Mouse (Mus musculus): ENCODE results near the gene Mrm2. TPM values are rescaled to one million over a fixed set of nuclear protein-coding genes. Genes with fewer than 3 reads are reported as not detected.

The Mrm2 gene
- total and polyA plus RNA-seq, 2 experiments from 2014 or later, result 14.5 to 15.0 TPM

DNA sequence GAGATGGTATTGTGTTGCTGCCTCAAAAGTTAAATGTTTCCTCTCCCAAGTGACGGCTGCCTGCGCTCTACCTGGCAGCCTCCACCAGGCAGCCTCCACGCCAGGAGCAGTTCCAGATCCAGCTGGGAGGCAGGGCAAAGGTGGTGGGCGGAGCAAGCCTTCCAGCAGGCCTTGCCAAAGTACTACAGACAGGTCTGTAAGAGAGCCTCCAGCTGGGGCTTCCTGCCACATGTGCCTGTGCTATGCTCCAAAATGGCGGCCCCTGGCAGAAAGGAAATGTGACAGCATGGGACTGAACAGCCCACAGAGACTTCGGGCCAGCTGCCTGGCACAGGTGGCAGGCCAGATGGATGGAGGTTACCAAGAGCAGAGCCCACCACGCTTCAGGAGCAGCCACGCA lies 49.3 kb downstream of the Mrm2 start:
- no peak overlapping the region for H3K27ac ChIP-seq
- WGBS, result 62% methylated on average over 8 of the region's 8 CpGs
- H3K4me2 ChIP-seq (ENCODE audit: low read depth, low read length), result 0 out of 2 replicates have a peak overlapping the region, but pooled peaks have one; percentile 5
- ATAC-seq (peak; percentile 84), DNase-seq (ENCODE audit: low spot score) (peak; percentile 78)
- H3K4me1 ChIP-seq (ENCODE audit: insufficient read depth, low read length), result no peaks in the 10 kb centered on the region
- no peak for TF ChIP-seq CTCF (IDR thresholded peaks at IDR 0.05; ENCODE audit: low read depth)
- no peaks in the 10 kb centered on the region; the same call in 1 of the 2 replicates for H3K36me3 ChIP-seq (ENCODE audit: insufficient read depth, low read length)
- H3K9ac ChIP-seq (replicated peaks; ENCODE audit: low read length), result no peak overlapping the region
- no peak overlapping the region for H3K4me3 ChIP-seq (ENCODE audit: low read length)
- H3K27me3 ChIP-seq (ENCODE audit: insufficient read depth, low read length), result no peaks in the 10 kb centered on the region
- no peaks in the 10 kb centered on the region for H3K9me3 ChIP-seq (ENCODE audit: low read length)

DNA sequence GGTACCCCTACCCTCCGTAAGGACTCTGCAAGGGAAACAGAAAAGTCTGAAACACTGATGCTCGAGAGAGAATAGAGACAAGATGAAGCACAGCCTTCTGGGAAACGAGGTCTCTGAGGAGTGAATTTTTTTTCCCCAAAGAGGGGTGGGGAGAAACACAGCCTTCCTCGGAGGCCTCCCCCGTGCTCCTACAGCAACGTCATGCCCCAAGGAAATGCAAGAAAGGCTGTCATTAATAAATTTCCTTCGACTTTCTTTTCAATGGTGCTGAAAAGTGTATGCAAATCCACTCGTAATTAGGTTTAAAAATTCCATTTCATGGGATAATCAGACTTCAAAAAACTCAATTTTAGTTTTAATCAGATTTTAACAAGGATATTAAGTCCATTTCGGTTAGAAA lies 51.5 kb downstream of the Mrm2 start:
- Histone ChIP-seq H3K27me3 (ENCODE audit: insufficient read depth, low read length) (no peaks in the 10 kb centered on the region), H3K36me3 (ENCODE audit: insufficient read depth, low read length) (no peaks in the 10 kb centered on the region; the same call in 1 of the 2 replicates), H3K4me1 (ENCODE audit: insufficient read depth, low read length) (no peaks in the 10 kb centered on the region), H3K9me3 (ENCODE audit: low read length) (no peaks in the 10 kb centered on the region), H3K4me3 (ENCODE audit: low read length) (no peak overlapping the region), H3K27ac (no peak overlapping the region), H3K9ac (replicated peaks; ENCODE audit: low read length) (no peak overlapping the region), H3K4me2 (ENCODE audit: low read depth, low read length) (no peak overlapping the region)
- DNase-seq (ENCODE audit: low spot score), result no peak
- WGBS, result 59% methylated on average over 9 of the region's 9 CpGs
- ATAC-seq, result no peak
- TF ChIP-seq CTCF (IDR thresholded peaks at IDR 0.05; ENCODE audit: low read depth), result no peak

Other genes with a start within 250 kb of the Mrm2 start
- 18.6 and 29.1 TPM in 2 replicates for gene Mad1l1, start 10.3 kb downstream of the Mrm2 start, total RNA-seq (2014; rRNA removed)
- 27.2 and 30.9 TPM in 2 replicates for gene Mad1l1, start 10.3 kb downstream of the Mrm2 start, polyA plus RNA-seq (2015; fragmentation: Nextera tagmentation; extraction: Ambion mirVana)
- gene Nudt1, start 10.2 kb downstream of the Mrm2 start, total RNA-seq (2014; rRNA removed), result 7.5 and 8.7 TPM in 2 replicates
- 19.7 and 21.4 TPM in 2 replicates for gene Nudt1, start 10.2 kb downstream of the Mrm2 start, polyA plus RNA-seq (2015; fragmentation: Nextera tagmentation; extraction: Ambion mirVana)
- gene Snx8, start 57.4 kb upstream of the Mrm2 start, total RNA-seq (2014; rRNA removed), result 68.0 and 79.6 TPM in 2 replicates
- gene Snx8, start 57.4 kb upstream of the Mrm2 start, polyA plus RNA-seq (2015; fragmentation: Nextera tagmentation; extraction: Ambion mirVana), result 36.2 TPM in 2 replicates
- gene Eif3b, start 87.4 kb upstream of the Mrm2 start, total RNA-seq (2014; rRNA removed), result 43.8 TPM in 2 replicates
- 60.2 and 63.2 TPM in 2 replicates for gene Eif3b, start 87.4 kb upstream of the Mrm2 start, polyA plus RNA-seq (2015; fragmentation: Nextera tagmentation; extraction: Ambion mirVana)
- gene Gm4869, start 113.7 kb upstream of the Mrm2 start, total RNA-seq (2014; rRNA removed), result not detected in 2 replicates
- gene Gm4869, start 113.7 kb upstream of the Mrm2 start, polyA plus RNA-seq (2015; fragmentation: Nextera tagmentation; extraction: Ambion mirVana), result not detected in 2 replicates
- 9.8 and 22.7 TPM in 2 replicates for gene Chst12, start 173.7 kb upstream of the Mrm2 start, total RNA-seq (2014; rRNA removed)
- gene Chst12, start 173.7 kb upstream of the Mrm2 start, polyA plus RNA-seq (2015; fragmentation: Nextera tagmentation; extraction: Ambion mirVana), result 19.1 and 22.0 TPM in 2 replicates
- not detected in 2 replicates for gene Grifin, start 233.2 kb upstream of the Mrm2 start, total RNA-seq (2014; rRNA removed)
- gene Grifin, start 233.2 kb upstream of the Mrm2 start, polyA plus RNA-seq (2015; fragmentation: Nextera tagmentation; extraction: Ambion mirVana), result 0.25 and 0.32 TPM in 2 replicates

All from hindbrain, postnatal 0 days (tissue).